Mouse (Mus musculus) intestine, postnatal 0 days (tissue): ENCODE results near the gene Kcnh6. TPM values are rescaled to one million over a fixed set of nuclear protein-coding genes. Genes with fewer than 3 reads are reported as not detected.

Source experiments
- ATAC-seq: fragments of 200-750 bp; cut with Nextera tagmentation; 2 replicates; pipeline ENCODE4 v1.8.0; 2017; ENCODE audit warnings: mild to moderate bottlenecking, moderate TSS enrichment, moderate library complexity
- H3K27ac ChIP-seq: fragments of 300-500 bp; sonication (generic); 2 replicates; pipeline ENCODE4 v1.5.1; 2014; ENCODE audit warnings: mild to moderate bottlenecking, low read depth, low read length, moderate library complexity
- H3K27me3 ChIP-seq: fragments of 300-500 bp; sonication (generic); replicated peaks from 2 replicates; pipeline ENCODE4 v1.6.1; 2014; ENCODE audit warnings: low read length, mixed read lengths; ENCODE audit not compliant: control insufficient read depth, insufficient read depth
- H3K36me3 ChIP-seq: fragments of 300-500 bp; sonication (generic); 2 replicates; pipeline ENCODE4 v1.6.1; 2014; ENCODE audit warnings: mild to moderate bottlenecking, moderate library complexity; ENCODE audit not compliant: control insufficient read depth, insufficient read depth
- H3K4me1 ChIP-seq: fragments of 300-500 bp; sonication (generic); replicated peaks from 2 replicates; pipeline ENCODE4 v1.6.1; 2014; ENCODE audit warnings: antibody characterized with exemption, low read length, mixed read lengths; ENCODE audit not compliant: control insufficient read depth, insufficient read depth
- H3K4me2 ChIP-seq: fragments of 300-500 bp; sonication (generic); replicated peaks from 2 replicates; pipeline ENCODE4 v1.6.1; 2014; ENCODE audit warnings: low read depth, mild to moderate bottlenecking, moderate library complexity
- H3K4me3 ChIP-seq: fragments of 300-500 bp; sonication (generic); 2 replicates; pipeline ENCODE4 v1.5.1; 2014; ENCODE audit warnings: low read depth, low read length
- H3K9ac ChIP-seq: fragments of 300-500 bp; sonication (generic); 2 replicates; pipeline ENCODE4 v1.6.1; 2014; ENCODE audit warnings: mild to moderate bottlenecking, low read depth, low read length
- H3K9me3 ChIP-seq: fragments of 300-500 bp; sonication (generic); 2 replicates; pipeline ENCODE4 v1.6.1; 2016; ENCODE audit warnings: mixed run types; ENCODE audit not compliant: control insufficient read depth
- CTCF ChIP-seq: sonication (generic); IDR thresholded peaks from 2 replicates; pipeline ENCODE4 v1.5.1; 2016; ENCODE audit warnings: low read depth, mild to moderate bottlenecking, control low read depth, antibody characterized with exemption, moderate library complexity
- WGBS: fragments of 180-500 bp; shearing (Covaris S2); extraction: QIAGEN DNeasy Blood & Tissue Kit; methylation state at CpG from one replicate; pipeline ENCODE4 v1.1.7; 2014; 5-methylcytosine and 5-hydroxymethylcytosine counted together
- polyA plus RNA-seq: library from polyadenylated mRNA; unstranded; fragments of >200 nt; fragmentation: Nextera tagmentation; extraction: Ambion mirVana; gene quantifications from 2 replicates; pipeline ENCODE4 v1.2.1, GENCODE M21; 2015

The Kcnh6 gene
- polyA plus RNA-seq, 1 experiment from 2014 or later = 1.6 TPM

- Histone ChIP-seq H3K36me3 (peaks cover 6% of the 10 kb centered on the region; the same call in 1 of the 2 replicates), H3K27ac (no peak overlapping the region), H3K9me3 (no peaks in the 10 kb centered on the region), H3K9ac (no peak overlapping the region; the same call in 1 of the 2 replicates), H3K27me3 (no peaks in the 10 kb centered on the region), H3K4me3 (peak overlapping the region; percentile 59), H3K4me2 (peak overlapping the region; percentile 95), H3K4me1 (no peaks in the 10 kb centered on the region)
- ATAC-seq = no peak
- 53% methylated on average over 10 of the region's 10 CpGs for WGBS
- TF ChIP-seq CTCF = no peak
Observed at GRCm38 (mm10) chr11:105968948-105969347, 39.0 kb upstream of the Kcnh6 start.

- Histone ChIP-seq H3K9ac (no peak overlapping the region), H3K36me3 (peaks cover 9% of the 10 kb centered on the region; the same call in 1 of the 2 replicates), H3K4me3 (peak overlapping the region; percentile 59; the same call in 1 of the 2 replicates), H3K4me1 (no peaks in the 10 kb centered on the region), H3K4me2 (peak overlapping the region; percentile 95), H3K27ac (no peak overlapping the region), H3K9me3 (no peaks in the 10 kb centered on the region), H3K27me3 (no peaks in the 10 kb centered on the region)
- TF ChIP-seq CTCF = peak; percentile 81
- WGBS = 59% methylated on average over 1 of the region's 1 CpGs
- no peak for ATAC-seq
Observed at GRCm38 (mm10) chr11:105969516-105969915, 38.4 kb upstream of the Kcnh6 start.

GRCm38 (mm10) chr11:105974593-105974992 lies 33.3 kb upstream of the Kcnh6 start:
- Histone ChIP-seq H3K9me3 (no peaks in the 10 kb centered on the region), H3K27me3 (no peaks in the 10 kb centered on the region), H3K27ac (no peak overlapping the region), H3K4me1 (no peaks in the 10 kb centered on the region), H3K4me2 (no peak overlapping the region), H3K36me3 (peaks cover 34% of the 10 kb centered on the region), H3K9ac (no peak overlapping the region), H3K4me3 (no peak overlapping the region)
- no peak for TF ChIP-seq CTCF
- ATAC-seq = no peak
- 89% methylated on average over 6 of the region's 6 CpGs for WGBS

- H3K4me1 ChIP-seq = no peaks in the 10 kb centered on the region
- 69% methylated on average over 3 of the region's 3 CpGs for WGBS
- H3K9me3 ChIP-seq = no peaks in the 10 kb centered on the region
- H3K27me3 ChIP-seq = no peaks in the 10 kb centered on the region
- no peak overlapping the region for H3K4me3 ChIP-seq
- no peak overlapping the region for H3K9ac ChIP-seq
- no peak for TF ChIP-seq CTCF
- H3K27ac ChIP-seq = no peak overlapping the region
- H3K36me3 ChIP-seq = peaks cover 34% of the 10 kb centered on the region
- no peak for ATAC-seq
- H3K4me2 ChIP-seq = no peak overlapping the region
Observed at GRCm38 (mm10) chr11:105975050-105975449, 32.9 kb upstream of the Kcnh6 start.

- Histone ChIP-seq H3K27me3 (no peaks in the 10 kb centered on the region), H3K9me3 (no peaks in the 10 kb centered on the region), H3K4me3 (no peak overlapping the region), H3K36me3 (peaks cover 34% of the 10 kb centered on the region), H3K4me2 (no peak overlapping the region), H3K9ac (no peak overlapping the region), H3K27ac (no peak overlapping the region), H3K4me1 (no peaks in the 10 kb centered on the region)
- TF ChIP-seq CTCF = no peak
- ATAC-seq = no peak
- 78% methylated on average over 5 of the region's 5 CpGs for WGBS
Observed at GRCm38 (mm10) chr11:105975636-105976035, 32.3 kb upstream of the Kcnh6 start.

- Histone ChIP-seq H3K9me3 (no peaks in the 10 kb centered on the region), H3K4me3 (no peak overlapping the region), H3K9ac (no peak overlapping the region), H3K4me1 (no peaks in the 10 kb centered on the region), H3K27me3 (no peaks in the 10 kb centered on the region), H3K36me3 (peaks cover 34% of the 10 kb centered on the region), H3K4me2 (no peak overlapping the region), H3K27ac (no peak overlapping the region)
- no peak for TF ChIP-seq CTCF
- 85% methylated on average over 2 of the region's 2 CpGs for WGBS
- ATAC-seq = no peak
Observed at GRCm38 (mm10) chr11:105978232-105978631, 29.7 kb upstream of the Kcnh6 start.

- WGBS = 68% methylated on average over 5 of the region's 5 CpGs
Observed at GRCm38 (mm10) chr11:105978634-105979033, 29.3 kb upstream of the Kcnh6 start.

More at GRCm38 (mm10) chr11:105978634-105979033, 29.3 kb upstream of the Kcnh6 start:
- Histone ChIP-seq H3K27ac (no peak overlapping the region), H3K4me2 (no peak overlapping the region), H3K36me3 (peaks cover 32% of the 10 kb centered on the region), H3K27me3 (no peaks in the 10 kb centered on the region), H3K9ac (no peak overlapping the region), H3K4me1 (no peaks in the 10 kb centered on the region), H3K4me3 (no peak overlapping the region), H3K9me3 (no peaks in the 10 kb centered on the region)
- TF ChIP-seq CTCF = no peak
- ATAC-seq = no peak
